Mouse (Mus musculus): Measurements from ENCODE around the gene Pde6d.

Gene Pde6d

GRCm38 (mm10) chr1:86523776-86524618 is 58.4 kb downstream of the Pde6d start:
- TF ChIP-seq GATA4 (IDR thresholded peaks at IDR 0.05; ENCODE audit: insufficient replicate concordance, low read length) = no peak

DNA sequence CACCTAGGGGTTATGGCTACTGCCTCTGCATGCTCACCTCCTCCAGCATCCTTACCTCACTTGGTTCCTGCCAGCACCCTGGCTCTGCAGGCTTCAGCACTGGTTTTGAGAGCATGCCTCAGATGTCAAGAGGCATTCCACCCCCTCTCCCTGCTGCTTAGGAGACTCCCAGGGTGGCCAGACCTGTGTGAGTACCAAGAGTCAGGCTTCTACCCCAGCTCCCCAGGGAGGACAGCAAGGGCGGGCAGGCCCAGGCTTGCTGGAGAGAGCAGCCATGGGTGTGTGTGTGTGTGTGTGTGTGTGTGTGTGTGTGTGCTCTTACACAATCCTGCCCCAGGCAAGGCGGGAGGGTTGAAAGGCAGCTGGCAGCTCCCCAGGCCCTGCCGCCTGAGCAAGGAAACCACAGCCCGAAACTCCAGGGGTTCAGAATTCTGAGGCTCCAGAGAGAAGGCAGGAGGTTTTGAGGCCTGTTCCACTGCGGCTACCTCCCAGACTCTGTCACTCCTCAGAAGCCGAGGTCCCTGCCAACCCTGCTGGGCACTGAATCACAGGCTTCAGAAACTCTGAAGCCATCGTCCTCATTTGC is 60.0 kb downstream of the Pde6d start:
- no peak for TF ChIP-seq GATA4 (IDR thresholded peaks at IDR 0.05; ENCODE audit: insufficient replicate concordance, low read length)

- TF ChIP-seq GATA4 (IDR thresholded peaks at IDR 0.05; ENCODE audit: insufficient replicate concordance, low read length) = no peak
Measured at GRCm38 (mm10) chr1:86520361-86520760, 62.1 kb downstream of the Pde6d start.

GRCm38 (mm10) chr1:86517076-86517475 is 65.4 kb downstream of the Pde6d start:
- TF ChIP-seq GATA4 (IDR thresholded peaks at IDR 0.05; ENCODE audit: insufficient replicate concordance, low read length) = no peak

- TF ChIP-seq GATA4 (IDR thresholded peaks at IDR 0.05; ENCODE audit: insufficient replicate concordance, low read length) = no peak
Measured at GRCm38 (mm10) chr1:86515715-86516410, 66.6 kb downstream of the Pde6d start.

DNA sequence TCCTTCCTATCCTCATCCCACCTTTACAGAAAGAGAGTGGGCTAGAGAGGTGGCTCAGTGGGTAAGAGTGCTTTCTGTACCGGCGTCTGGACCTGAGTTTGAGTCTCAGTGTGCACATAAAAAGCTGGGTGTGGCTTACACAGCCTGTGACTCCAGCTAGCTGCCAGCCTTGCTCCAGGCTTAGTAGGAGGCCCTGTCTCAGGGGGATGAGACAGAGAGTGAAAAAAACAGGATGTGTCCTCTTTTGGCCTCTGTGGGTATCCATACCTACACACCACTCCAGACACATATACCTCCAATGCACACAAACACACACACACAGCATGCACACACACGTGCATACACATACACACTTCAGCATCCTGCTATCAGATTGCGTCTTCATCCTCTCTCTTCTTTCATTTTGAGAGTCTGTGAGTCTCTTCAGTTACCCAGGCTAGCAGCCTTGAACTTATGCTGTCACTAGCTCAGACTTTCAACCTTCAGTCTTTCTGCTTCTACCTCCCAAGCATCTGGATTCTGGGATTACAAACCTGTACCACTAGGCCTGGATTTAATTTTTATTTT is 70.2 kb downstream of the Pde6d start:
- no peak for TF ChIP-seq GATA4 (IDR thresholded peaks at IDR 0.05; ENCODE audit: insufficient replicate concordance, low read length)

GRCm38 (mm10) chr1:86510676-86511441 is 71.6 kb downstream of the Pde6d start:
- TF ChIP-seq GATA4 (IDR thresholded peaks at IDR 0.05; ENCODE audit: insufficient replicate concordance, low read length) = no peak

DNA sequence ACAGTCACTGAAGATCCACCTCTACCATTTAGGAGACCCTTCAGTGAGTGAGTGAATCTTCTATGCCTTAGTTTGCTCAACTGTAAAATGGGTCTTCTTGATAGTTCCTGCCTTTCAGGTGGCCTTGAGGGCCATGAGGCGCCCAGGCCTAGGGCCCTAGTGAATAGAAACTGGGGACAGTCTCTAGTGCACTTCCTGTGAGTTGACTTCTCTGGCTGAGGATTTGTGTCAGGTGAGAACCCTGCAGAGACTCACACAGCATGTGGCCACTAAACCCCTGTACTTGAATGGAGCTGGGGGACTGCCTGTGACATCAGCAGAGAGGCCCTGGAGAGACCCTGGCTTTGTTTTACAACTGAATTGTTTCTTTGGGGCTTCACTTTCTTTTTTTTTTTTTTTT is 72.2 kb downstream of the Pde6d start:
- TF ChIP-seq GATA4 (IDR thresholded peaks at IDR 0.05; ENCODE audit: insufficient replicate concordance, low read length) = no peak

GRCm38 (mm10) chr1:86509410-86509809 is 73.0 kb downstream of the Pde6d start:
- TF ChIP-seq GATA4 (IDR thresholded peaks at IDR 0.05; ENCODE audit: insufficient replicate concordance, low read length) = no peak

DNA sequence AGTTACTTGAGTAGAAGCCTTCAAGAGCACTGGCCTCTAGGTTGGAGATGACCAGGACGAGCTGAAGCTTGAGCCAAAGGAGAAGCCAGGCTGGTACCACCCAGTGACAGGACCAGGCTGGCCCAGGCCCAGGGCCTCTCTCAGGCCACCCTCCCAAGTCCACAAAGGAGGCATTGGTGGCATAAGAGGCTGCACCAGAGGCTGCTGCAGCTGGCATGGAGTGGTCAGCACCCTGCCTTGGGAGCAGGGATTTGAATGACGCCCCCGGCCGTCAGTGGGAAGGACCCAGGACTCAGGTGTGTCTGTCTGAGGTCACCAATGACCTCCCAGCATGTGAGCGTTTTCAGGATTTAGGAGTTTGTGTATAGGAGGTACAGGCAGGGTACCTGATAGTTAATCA is 74.6 kb downstream of the Pde6d start:
- TF ChIP-seq GATA4 (IDR thresholded peaks at IDR 0.05; ENCODE audit: insufficient replicate concordance, low read length) = no peak

DNA sequence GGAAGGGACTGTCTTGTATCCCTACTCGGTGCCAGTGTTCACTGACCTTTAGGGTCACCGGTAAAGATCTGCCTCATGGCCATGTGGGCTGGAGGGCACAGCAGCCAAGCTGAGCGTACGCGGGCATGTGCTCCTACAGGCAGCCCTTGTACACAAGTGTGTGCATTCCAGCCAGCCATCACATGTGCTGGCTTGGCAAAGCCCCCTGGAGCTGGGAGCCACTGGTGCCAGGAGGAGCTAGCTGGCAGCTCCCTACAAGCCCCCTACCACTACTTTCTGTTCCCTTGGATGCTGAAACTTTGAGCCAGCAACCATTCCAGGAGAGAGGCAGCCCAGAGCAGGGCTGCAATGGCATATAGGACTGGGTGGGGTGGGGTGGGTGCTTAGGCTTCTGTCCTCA is 76.0 kb downstream of the Pde6d start:
- TF ChIP-seq GATA4 (IDR thresholded peaks at IDR 0.05; ENCODE audit: insufficient replicate concordance, low read length) = no peak

DNA sequence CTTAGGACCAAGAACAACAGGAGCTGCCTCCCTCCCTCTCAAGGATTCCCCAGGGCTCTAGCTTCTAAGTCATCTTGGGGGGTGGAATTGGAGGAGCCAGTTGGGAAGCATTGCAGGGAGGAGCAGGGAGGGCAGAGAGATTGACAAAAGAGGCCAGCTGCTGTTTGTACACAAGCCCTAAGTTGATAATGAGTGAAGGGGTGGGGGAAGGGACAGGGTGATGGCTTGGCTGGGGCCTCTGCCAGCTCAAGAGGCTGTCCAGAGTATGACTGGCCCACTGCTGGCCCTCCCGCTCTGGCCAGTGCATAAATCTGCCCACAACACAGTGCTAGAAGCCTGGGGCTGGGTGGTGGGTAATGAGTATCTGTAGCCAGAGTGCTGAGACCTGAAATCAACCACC is 77.0 kb downstream of the Pde6d start:
- no peak for TF ChIP-seq GATA4 (IDR thresholded peaks at IDR 0.05; ENCODE audit: insufficient replicate concordance, low read length)

DNA sequence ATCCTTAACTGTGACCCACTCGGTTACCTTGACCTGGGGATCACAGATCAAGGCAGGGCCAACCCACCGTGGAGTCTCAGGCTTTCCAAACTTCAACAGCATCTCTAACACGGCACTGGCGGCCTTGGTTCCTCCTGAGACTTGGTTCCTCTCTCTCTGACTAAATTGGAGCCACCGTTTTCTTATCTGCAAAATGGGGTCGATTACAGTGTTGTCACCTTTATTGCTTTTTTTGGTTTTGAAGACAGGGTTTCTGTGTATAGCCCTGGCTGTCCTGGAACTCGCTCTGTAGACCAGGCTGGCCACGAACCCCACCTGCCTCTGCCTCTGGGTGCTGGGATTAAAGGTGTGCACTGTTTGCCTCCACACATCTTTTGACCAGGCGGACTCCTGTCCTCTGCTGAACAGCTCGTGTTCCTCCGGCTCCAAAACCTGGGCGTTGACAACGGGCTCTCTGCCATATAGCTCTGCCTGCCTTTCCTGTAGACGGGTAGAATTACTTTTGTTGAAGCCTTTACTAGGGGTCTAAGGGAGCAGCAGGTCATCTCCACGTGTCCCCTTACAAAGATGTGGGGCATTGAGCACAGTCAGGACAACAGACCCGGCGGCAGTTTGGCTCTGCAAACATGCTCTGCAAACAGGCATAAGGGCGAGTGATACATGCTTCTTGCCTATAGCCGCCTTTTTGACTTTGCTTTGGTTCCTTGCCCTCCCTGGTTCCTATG is 77.6 kb downstream of the Pde6d start:
- TF ChIP-seq GATA4 (IDR thresholded peaks at IDR 0.05; ENCODE audit: insufficient replicate concordance, low read length) = no peak

GRCm38 (mm10) chr1:86503906-86504696 is 78.3 kb downstream of the Pde6d start:
- TF ChIP-seq GATA4 (IDR thresholded peaks at IDR 0.05; ENCODE audit: insufficient replicate concordance, low read length) = no peak; the same call in 1 of the 2 replicates
